Mouse (Mus musculus) retina, postnatal 1 day (tissue): ENCODE results near the gene Kif28.
"Not testable (repeated sequence)": the region's sequence is repeated elsewhere in the genome, so short reads cannot be mapped to it uniquely, and the experiment has no call there.

Experiments used
- DNase-seq: peaks from one replicate; pipeline ENCODE4 v3.0.0-alpha.2; 2012

Gene Kif28

DNA sequence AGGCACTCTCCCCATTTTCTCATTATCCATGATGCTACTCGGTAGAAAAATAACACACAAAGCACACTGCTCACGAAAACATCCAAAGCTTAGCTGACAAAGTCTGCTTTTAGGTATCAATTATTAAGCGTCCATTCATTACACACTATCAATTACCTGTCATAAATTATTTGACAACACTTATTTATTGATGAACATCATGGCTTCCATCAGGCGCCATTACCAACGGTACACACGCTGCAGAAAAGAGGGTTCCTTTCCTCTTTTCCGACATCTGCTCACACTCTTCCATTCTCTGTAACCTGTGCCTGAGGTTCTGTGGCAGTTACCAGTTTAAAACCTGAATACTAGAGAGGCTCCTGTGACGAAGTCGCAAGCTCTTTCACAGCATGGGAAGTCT lies at the start of gene Kif28:
Gene Kif28, minus strand, starts transcription at position 101 of the 400 bp plus-strand sequence.
- no peak for DNase-seq

DNA sequence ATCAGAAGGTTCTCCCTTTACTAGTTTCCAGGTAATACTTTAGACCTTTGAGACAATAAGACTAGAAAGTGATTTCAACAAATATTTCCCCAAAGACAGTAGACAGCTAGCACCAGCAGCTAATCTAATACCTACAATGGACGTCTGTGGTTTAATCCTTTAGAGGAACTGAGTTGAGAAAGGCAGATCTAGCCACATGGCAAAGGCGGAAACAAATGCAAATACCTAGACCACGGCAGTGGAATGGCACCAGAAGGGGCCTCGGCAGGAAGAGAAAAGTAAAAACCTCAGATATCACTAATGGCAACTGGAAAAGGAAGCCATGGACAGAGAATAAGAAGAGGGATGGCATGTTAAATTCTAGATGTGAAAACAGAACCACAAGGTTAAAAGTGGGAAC lies 42.2 kb upstream of the Kif28 start:
- no peak for DNase-seq

- DNase-seq: no peak
Measured at GRCm38 (mm10) chr1:179785502-179785901, 40.4 kb upstream of the Kif28 start.

DNA sequence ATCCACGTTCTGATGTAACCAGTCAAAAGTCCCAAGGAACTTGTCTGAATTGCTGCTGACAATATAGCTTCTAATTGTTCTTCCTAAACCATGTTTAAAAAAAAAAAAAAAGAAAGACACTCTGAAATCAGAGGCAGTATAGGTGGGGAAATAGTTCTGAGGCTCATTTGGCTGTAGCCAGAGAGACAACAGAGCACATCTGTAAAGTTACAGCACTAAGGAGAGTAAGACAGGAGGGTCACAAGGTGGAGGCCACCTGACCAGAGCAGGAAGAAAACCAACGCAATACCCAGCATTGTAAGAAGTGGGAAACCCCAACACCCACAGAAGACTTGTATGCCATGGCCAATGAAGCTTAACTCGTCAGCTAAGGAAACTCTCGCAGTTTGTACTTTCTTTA lies 39.0 kb upstream of the Kif28 start:
- no peak for DNase-seq

- no peak for DNase-seq
Measured at GRCm38 (mm10) chr1:179776831-179777230, 31.8 kb upstream of the Kif28 start.

- no peak for DNase-seq
Measured at GRCm38 (mm10) chr1:179760553-179760952, 15.5 kb upstream of the Kif28 start.

GRCm38 (mm10) chr1:179760086-179760485 lies 15.0 kb upstream of the Kif28 start:
- no peak for DNase-seq

DNA sequence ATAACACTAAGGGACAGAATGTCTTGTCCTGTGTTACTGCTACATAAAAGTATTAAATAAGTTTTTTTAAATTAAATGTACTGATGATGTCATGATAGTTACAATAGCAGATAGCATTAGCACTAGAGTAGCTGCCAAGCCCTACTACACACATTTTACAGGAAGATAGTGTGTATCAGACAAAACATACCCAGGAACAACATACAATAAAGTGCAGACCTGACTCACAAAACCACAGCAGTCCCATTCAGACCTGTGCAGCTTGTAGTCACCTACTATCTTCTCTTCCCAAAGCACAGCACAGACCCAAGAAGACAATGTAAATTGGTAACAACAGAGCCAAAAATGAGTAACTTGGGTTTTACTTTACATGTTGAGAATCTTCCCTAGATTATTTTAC lies 11.4 kb upstream of the Kif28 start:
- no peak for DNase-seq

DNA sequence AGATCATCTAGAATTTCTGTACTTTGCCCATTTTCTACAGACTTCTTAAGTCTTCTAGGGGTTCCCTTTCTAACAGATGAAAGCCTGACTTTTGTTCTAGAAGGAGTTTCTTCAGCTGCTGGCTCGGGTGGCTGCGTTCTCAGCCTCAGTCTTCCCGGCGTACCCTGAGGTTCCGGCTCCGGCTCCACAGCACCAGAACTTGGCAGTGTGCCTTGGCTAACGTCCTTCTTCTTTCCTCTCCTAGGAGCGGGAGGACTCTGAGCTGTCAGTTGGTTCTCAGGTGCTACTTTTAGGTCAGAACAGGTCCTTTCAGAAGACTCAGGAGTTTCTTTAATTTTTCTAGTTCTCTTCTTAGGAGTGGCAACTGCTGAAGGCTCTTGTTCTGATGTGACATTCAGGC lies 7.9 kb upstream of the Kif28 start:
- DNase-seq: no peak

- DNase-seq: no peak
Measured at GRCm38 (mm10) chr1:179752276-179752675, 7.2 kb upstream of the Kif28 start.

- DNase-seq: no peak
Measured at GRCm38 (mm10) chr1:179743593-179744193, 1.4 kb downstream of the Kif28 start.

DNA sequence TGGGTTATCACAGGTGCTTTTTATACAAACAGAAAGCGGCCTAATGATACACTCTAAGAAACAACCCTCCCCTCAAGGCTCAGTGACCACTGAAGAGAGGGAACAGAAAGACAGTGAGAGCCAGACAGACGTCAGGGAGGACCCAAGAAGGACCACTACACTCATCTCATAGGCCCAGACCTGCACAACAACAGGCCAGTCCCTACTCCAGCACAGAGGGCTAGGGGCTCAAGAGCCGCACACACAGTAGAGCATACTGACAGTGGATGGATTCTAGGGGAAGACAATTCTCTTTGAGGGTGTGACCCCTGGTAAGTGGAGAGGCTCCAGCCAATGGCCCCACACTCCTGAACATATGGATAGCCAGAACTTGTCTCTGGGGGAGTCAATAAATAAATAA lies 8.6 kb downstream of the Kif28 start:
- DNase-seq: no peak

DNA sequence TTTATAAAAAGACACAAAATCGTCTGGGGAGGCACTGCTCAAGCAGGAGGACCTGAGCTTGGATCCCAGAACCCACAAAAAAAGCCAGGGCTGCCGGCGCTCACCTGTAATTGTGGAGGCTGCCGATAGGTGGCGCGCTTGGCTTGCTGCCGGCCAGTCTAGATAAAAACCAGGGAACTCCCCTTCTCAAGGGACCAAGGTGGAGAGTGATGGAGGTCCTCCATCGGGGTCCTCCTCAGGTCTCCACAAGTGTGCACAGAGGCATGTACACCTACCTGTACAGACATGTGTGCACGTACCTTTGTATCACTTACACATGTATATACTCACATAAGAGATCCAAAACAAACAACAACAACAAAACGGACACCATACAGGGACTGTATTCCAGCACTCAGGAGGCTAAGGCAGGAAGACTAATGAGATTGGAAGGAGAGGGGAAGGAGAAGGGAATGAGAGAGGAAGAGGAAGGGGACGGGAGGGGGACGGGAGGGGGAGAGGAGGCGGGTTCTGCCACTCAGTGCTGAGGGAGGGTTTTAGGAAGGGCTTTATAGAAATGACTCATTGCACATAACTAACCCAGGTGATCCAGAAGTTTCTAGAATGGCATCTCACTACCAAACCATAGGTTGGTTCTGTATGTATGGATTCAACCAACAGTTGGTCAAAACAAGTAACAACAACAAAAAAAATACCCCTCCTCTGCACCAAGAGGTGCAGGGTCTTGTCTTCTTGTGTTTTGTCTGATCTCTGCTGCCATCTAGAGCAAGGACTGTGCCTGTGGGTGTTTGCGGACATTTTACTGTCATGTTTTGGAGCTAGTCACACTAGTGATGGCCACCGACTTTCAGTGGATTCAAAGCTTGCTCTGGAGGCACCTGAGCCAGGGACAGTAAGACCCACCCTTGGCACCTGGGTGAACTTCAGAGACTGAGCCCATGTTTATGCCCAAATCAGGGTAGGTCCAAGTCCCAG lies 10.3 kb downstream of the Kif28 start:
- DNase-seq: peak; percentile 50

- no peak for DNase-seq
Measured at GRCm38 (mm10) chr1:179731391-179731790, 13.7 kb downstream of the Kif28 start.

GRCm38 (mm10) chr1:179728661-179729060 lies 16.4 kb downstream of the Kif28 start:
- no peak for DNase-seq

GRCm38 (mm10) chr1:179722811-179723469 lies 22.1 kb downstream of the Kif28 start:
- no peak for DNase-seq

DNA sequence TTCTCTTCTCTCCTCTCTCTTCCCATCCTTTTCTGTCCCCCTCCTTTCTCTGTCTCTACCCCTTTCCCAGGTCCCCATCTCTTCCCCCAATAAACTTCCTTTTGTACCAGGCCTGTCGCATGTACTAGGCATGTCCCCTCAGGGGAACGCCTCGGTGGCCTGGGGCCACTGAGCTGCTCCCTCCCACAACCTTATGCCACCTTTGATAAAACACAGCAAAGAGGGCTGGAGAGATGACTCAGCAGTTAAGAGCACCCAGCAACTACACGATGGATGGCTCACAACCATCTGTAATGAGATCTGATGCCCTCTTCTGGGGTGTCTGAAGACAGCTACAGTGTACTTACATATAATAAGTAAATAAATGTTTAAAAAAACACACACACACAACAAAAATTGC lies 29.3 kb downstream of the Kif28 start:
- no peak for DNase-seq

DNA sequence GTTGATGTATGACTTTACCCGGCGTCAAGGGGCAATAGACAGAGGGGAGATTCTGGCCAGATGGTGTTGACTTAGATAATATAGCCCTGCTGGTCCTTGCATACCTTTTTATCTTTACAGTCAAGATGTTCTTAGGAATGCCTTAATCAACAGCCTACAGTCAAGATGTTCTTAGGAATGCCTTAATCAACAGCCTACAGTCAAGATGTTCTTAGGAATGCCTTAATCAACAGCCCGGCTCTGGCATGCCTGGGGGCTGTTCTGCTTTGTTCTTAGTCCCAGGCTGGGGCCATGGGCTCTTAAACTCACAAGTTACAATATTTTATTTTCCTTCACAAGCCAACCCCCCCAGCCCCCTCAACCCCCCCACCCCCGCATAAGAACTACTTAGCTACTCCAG lies 29.8 kb downstream of the Kif28 start:
- DNase-seq: not testable (repeated sequence)

- DNase-seq: no peak
Measured at GRCm38 (mm10) chr1:179713367-179713766, 31.7 kb downstream of the Kif28 start.

- no peak for DNase-seq
Measured at GRCm38 (mm10) chr1:179712658-179713057, 32.4 kb downstream of the Kif28 start.

DNA sequence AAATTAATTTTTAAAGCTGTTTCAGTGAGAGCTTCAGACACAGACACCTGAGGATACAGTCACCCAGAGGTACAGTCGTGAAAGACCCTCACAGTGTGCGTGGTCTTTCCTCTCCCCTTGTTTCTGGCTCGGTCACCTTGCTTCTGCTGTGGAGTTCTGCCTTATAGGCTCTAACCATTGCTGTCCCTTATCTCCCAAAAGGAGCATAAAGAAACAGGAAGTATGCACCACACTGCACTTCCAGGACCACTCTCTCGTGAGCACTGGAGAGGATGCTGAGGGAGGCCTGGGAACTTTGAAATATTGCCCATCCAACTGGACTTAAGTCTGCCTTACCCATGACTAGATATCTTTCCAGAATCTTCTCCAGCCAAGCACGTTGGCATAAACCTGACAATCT lies 34.3 kb downstream of the Kif28 start:
- DNase-seq: no peak

DNA sequence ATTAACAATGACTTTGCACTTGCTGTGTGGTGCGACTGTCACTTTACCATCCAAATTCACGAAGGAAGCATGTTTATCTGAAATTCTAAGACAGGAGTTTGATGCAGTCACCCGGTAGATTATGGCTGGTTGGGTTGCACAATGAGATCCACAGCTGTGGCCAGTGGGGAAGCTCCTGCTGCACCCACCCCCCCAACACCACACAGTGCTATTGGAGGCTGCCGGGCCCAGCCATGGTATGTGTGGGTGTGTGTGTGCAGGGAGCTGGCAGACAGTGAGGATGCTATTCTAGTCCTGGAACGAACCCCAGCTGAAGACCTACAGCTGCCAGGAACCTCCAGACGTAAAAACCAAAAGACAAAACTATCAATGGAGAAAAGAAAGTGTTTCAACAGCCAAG lies 35.7 kb downstream of the Kif28 start:
- no peak for DNase-seq

DNA sequence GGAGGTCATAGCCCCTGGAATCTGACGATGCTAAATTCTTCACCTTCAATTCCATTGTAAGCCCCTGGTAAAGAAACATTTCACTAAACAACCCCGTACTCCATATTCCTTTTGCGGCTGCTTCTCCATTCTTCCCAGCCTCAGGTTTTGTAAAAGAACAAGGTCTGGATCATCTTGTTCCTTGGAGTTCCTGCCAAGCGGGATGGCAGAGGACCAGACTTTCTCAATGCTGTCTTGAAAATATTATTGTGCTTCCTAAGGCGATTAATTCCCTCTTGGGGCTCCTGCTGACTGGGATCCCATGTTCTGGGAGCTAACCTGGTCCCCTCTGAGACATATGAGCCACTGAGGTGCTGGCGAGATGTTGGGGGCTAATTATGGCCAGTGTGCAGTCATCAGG lies 39.9 kb downstream of the Kif28 start:
- no peak for DNase-seq

GRCm38 (mm10) chr1:179704150-179704549 lies 40.9 kb downstream of the Kif28 start:
- DNase-seq: no peak
